Mouse (Mus musculus) forebrain, postnatal 0 days (tissue): ENCODE data around the gene Syt3. TPM values are rescaled to one million over a fixed set of nuclear protein-coding genes. Genes with fewer than 3 reads are reported as not detected.
A peak's percentile ranks its signal among the peaks of the same experiment; 100 is the strongest.

Experiments
- ATAC-seq: fragments of 200-750 bp; cut with Nextera tagmentation; 2 replicates; pipeline ENCODE4 v1.8.0; 2017; ENCODE audit warnings: mild to moderate bottlenecking, moderate library complexity
- DNase-seq: peaks from one replicate; pipeline ENCODE4 v3.0.0-alpha.2; 2015
- H3K27ac ChIP-seq: fragments of 300-500 bp; sonication (generic); 2 replicates; pipeline ENCODE4 v1.5.1; 2014; ENCODE audit warnings: low read depth, mild to moderate bottlenecking, antibody characterized with exemption, low read length, moderate library complexity, mixed read lengths
- H3K27me3 ChIP-seq: fragments of 300-500 bp; sonication (generic); 2 replicates; pipeline ENCODE4 v1.6.1; 2014; ENCODE audit warnings: mild to moderate bottlenecking, low read length, mixed read lengths; ENCODE audit not compliant: insufficient read depth
- H3K36me3 ChIP-seq: fragments of 300-500 bp; sonication (generic); 2 replicates; pipeline ENCODE4 v1.6.1; 2014; ENCODE audit warnings: mild to moderate bottlenecking, moderate library complexity; ENCODE audit not compliant: insufficient read depth
- H3K4me1 ChIP-seq: fragments of 300-500 bp; sonication (generic); 2 replicates; pipeline ENCODE4 v1.6.1; 2014; ENCODE audit warnings: antibody characterized with exemption; ENCODE audit not compliant: insufficient read depth
- H3K4me2 ChIP-seq: fragments of 300-500 bp; sonication (generic); 2 replicates; pipeline ENCODE4 v1.6.1; 2014; ENCODE audit warnings: low read depth, mild to moderate bottlenecking, moderate library complexity
- H3K4me3 ChIP-seq: fragments of 300-500 bp; sonication (generic); 2 replicates; pipeline ENCODE4 v1.5.1; 2014; ENCODE audit warnings: low read depth, low read length, mixed read lengths
- H3K9ac ChIP-seq: fragments of 300-500 bp; sonication (generic); 2 replicates; pipeline ENCODE4 v1.6.1; 2014; ENCODE audit warnings: mild to moderate bottlenecking
- H3K9me3 ChIP-seq: fragments of 300-500 bp; sonication (generic); 2 replicates; pipeline ENCODE4 v1.6.1; 2016; ENCODE audit warnings: low read length
- CTCF ChIP-seq: sonication (generic); IDR thresholded peaks from 2 replicates; pipeline ENCODE4 v1.5.1; 2016; ENCODE audit warnings: antibody characterized with exemption, control low read depth, low read depth
- WGBS: fragments of 180-500 bp; shearing (Covaris S2); extraction: QIAGEN DNeasy Blood & Tissue Kit; methylation state at CpG from one replicate; pipeline ENCODE4 v1.1.7; 2014; 5-methylcytosine and 5-hydroxymethylcytosine counted together
- polyA plus RNA-seq: library from polyadenylated mRNA; unstranded; fragments of >200 nt; fragmentation: Nextera tagmentation; extraction: Ambion mirVana; gene quantifications from 2 replicates; pipeline ENCODE4 v1.2.1, GENCODE M21; 2015
- total RNA-seq: library from RNA; depleted of rRNA; stranded (reverse); fragments of >200 nt; gene quantifications from 2 replicates; pipeline ENCODE4 v1.2.3, GENCODE M21; 2014

The Syt3 gene
- total and polyA plus RNA-seq, 2 experiments from 2014 or later: 55.0 to 77.2 TPM

DNA sequence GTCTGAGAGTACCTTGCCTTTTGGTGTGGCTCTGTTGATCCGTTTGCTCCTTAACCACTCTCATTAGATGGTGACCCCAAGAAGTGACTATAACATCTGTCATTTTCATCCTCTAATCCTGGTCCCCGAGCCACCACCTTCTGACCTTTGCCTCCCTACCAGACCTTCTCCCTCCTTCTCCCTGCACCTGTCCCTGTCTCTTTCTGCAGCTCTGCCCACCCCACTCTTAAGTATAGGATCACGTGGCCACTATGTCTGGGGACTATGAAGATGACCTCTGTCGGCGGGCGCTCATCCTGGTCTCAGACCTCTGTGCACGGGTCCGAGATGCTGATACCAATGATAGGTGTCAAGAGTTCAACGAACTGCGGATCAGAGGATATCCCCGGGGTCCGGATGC is 1.8 kb downstream of the Syt3 start, which contains the start of gene 1700008O03Rik:
TSS of gene 1700008O03Rik (minus strand) at position 101 of the 400 bp plus-strand sequence.
- peak within 1 kb of the TSS; percentile 83 for H3K9ac ChIP-seq
- H3K4me3 ChIP-seq: peak within 1 kb of the TSS; percentile 58
- no peak for TF ChIP-seq CTCF
- DNase-seq (no peak), ATAC-seq (no peak)
- H3K36me3 ChIP-seq: no peaks in the 10 kb centered on the region
- H3K27me3 ChIP-seq: no peaks in the 10 kb centered on the region
- no peaks in the 10 kb centered on the region for H3K9me3 ChIP-seq
- peaks cover 17% of the 10 kb centered on the region for H3K4me1 ChIP-seq
- H3K4me2 ChIP-seq: peak within 1 kb of the TSS; percentile 93
- WGBS: 82% methylated on average over 12 of the region's 12 CpGs
- H3K27ac ChIP-seq: peak within 1 kb of the TSS; percentile 92; the same call in 1 of the 2 replicates

DNA sequence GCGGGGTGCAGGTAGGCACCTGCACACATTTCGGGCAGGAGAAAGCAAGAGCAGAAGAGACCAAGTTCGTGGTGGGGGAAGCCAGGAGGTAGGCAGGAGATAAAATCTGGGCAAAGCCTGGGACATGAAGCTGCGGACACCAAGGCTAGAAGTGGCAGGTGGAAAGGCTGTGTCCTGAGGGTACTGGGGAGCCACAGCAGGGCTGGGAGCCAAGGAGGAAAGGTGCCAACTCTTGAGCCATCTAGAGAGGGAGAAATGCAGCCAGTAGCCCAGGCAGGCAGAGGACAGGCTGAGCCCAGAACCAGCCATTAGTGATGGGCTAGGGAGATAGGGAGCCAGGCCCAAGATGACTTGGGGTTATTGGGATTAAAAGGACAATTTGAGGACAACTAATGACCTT is 7.9 kb downstream of the Syt3 start:
- no peaks in the 10 kb centered on the region; the same call in 1 of the 2 replicates for H3K36me3 ChIP-seq
- no peaks in the 10 kb centered on the region for H3K9me3 ChIP-seq
- WGBS: 84% methylated on average over 4 of the region's 4 CpGs
- no peak overlapping the region for H3K4me3 ChIP-seq
- no peaks in the 10 kb centered on the region for H3K27me3 ChIP-seq
- no peaks in the 10 kb centered on the region for H3K4me1 ChIP-seq
- ATAC-seq (no peak), DNase-seq (no peak)
- H3K4me2 ChIP-seq: no peak overlapping the region
- TF ChIP-seq CTCF: no peak
- H3K9ac ChIP-seq: no peak overlapping the region
- no peak overlapping the region for H3K27ac ChIP-seq

DNA sequence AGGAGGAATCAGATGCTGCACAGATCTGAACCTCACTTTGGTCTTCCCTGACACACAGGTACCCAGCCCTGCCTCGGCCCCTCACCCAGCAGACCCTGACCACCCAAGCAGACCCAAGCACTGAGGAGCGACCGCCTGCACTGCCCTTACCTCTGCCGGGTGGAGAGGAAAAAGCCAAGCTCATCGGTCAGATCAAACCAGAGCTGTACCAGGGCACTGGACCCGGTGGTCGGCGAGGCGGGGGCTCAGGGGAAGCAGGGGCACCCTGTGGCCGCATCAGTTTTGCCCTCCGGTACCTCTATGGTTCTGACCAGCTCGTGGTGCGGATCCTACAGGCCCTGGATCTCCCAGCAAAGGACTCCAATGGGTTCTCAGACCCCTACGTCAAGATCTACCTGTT is 8.4 kb downstream of the Syt3 start:
- ATAC-seq: no peak
- Histone ChIP-seq H3K4me2 (no peak overlapping the region), H3K4me1 (no peaks in the 10 kb centered on the region), H3K4me3 (no peak overlapping the region), H3K9me3 (no peaks in the 10 kb centered on the region), H3K36me3 (no peaks in the 10 kb centered on the region; the same call in 1 of the 2 replicates), H3K9ac (no peak overlapping the region), H3K27ac (no peak overlapping the region), H3K27me3 (no peaks in the 10 kb centered on the region)
- DNase-seq: no peak
- no peak for TF ChIP-seq CTCF
- 87% methylated on average over 14 of the region's 14 CpGs for WGBS

DNA sequence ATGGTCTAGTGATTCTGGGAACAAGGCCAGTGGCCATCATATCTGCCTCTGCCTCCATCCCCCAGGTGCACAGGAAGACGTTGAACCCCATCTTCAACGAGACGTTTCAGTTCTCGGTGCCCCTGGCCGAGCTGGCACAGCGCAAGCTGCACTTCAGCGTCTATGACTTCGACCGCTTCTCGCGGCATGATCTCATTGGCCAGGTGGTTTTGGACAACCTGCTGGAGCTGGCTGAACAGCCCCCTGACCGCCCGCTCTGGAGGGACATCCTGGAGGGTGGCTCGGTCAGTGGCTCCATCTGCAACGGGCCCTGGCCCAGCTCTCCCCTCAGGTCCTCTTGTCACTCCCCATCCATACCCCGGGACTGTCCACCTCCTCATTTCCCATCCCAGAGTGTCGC is 9.4 kb downstream of the Syt3 start:
- 94% methylated on average over 17 of the region's 17 CpGs for WGBS
- H3K4me1 ChIP-seq: no peaks in the 10 kb centered on the region
- DNase-seq (no peak), ATAC-seq (no peak)
- H3K9me3 ChIP-seq: no peaks in the 10 kb centered on the region
- H3K27me3 ChIP-seq: no peaks in the 10 kb centered on the region
- H3K4me3 ChIP-seq: no peak overlapping the region
- no peak overlapping the region for H3K27ac ChIP-seq
- no peaks in the 10 kb centered on the region; the same call in 1 of the 2 replicates for H3K36me3 ChIP-seq
- TF ChIP-seq CTCF: no peak
- H3K9ac ChIP-seq: no peak overlapping the region
- no peak overlapping the region for H3K4me2 ChIP-seq

DNA sequence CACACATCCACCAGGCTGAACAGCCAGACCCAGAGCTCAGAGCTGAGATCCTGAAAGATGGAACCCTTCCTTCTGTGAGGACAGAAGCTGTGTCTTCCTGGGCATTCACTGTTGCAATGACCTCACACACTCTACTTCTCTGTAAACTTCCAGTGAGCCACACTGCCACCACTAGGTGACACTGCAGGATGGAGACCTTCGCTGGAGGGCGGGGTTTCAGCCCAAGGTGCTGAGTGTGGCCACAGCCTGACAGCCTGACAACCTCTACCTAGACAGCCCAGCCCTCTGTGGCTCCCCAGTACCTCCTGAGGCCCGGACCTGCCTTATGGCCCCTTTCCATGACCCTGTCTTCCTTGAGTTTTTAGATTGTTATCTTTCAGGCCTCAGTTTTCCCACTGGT is 14.7 kb downstream of the Syt3 start:
- Histone ChIP-seq H3K36me3 (no peaks in the 10 kb centered on the region; the same call in 1 of the 2 replicates), H3K9me3 (no peaks in the 10 kb centered on the region), H3K27ac (no peak overlapping the region), H3K27me3 (no peaks in the 10 kb centered on the region), H3K4me2 (no peak overlapping the region), H3K4me1 (no peaks in the 10 kb centered on the region), H3K4me3 (no peak overlapping the region), H3K9ac (no peak overlapping the region)
- DNase-seq: peak; percentile 63
- peak; percentile 82 for TF ChIP-seq CTCF
- ATAC-seq: peak; percentile 71
- WGBS: 11% methylated on average over 3 of the region's 3 CpGs

DNA sequence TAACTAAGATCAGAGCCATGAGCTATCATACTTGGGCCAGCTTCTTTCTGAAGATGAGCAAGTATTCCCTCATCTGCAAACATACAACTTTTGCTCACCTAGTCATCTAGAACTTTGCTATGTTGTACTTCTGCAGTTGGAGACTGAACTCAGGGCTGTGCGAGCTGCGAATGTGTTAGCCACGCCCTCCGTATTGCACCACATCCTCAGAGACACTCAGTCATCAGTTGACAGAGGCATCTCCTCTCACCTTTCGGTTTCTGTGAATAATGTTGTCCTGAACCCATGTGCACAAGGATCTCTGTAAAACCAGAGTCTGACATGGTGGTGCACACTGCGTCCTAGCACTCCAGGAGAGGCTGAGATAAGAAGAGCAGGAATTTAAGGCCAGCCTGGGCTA is 17.8 kb downstream of the Syt3 start:
- Histone ChIP-seq H3K27ac (no peak overlapping the region), H3K4me3 (no peak overlapping the region), H3K4me2 (no peak overlapping the region), H3K4me1 (no peaks in the 10 kb centered on the region), H3K9ac (no peak overlapping the region), H3K27me3 (no peaks in the 10 kb centered on the region), H3K9me3 (no peaks in the 10 kb centered on the region), H3K36me3 (no peaks in the 10 kb centered on the region)
- DNase-seq (no peak), ATAC-seq (no peak)
- 88% methylated on average over 6 of the region's 6 CpGs for WGBS
- no peak for TF ChIP-seq CTCF

DNA sequence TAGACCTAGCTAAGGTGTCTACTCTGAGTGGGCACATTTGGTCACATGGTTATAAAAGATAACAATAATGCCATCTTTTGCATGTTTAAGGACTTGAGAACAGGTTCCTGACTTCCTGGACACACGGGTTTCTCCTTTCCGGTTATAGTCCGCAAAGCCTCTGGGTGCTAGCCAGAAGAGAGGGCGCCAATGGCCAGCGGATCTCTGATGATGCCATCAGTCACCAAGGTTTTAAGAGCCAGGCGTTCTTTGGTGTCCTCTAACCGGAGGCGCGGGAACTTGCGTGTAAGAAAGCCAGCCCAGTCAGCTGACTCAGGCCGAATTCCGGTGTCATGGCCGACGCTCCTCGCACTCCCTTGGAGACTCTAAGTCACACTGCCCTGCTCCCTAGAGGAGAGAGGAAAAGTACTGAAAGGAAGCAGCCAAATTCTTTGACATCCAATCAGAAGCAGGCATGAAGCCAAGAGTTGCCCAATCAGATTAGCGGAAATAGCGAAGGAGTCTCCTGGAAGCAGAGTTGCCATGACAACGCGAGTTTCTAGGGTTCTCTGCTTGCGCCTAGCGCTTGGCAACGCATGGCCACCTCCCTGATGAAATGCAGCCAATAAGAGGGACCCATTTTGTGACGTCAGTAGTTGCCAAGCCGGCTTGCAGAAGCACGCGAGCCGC is 21.6 kb downstream of the Syt3 start:
- Histone ChIP-seq H3K4me3 (peak overlapping the region; percentile 39), H3K4me1 (no peaks in the 10 kb centered on the region), H3K36me3 (no peaks in the 10 kb centered on the region), H3K9ac (peak overlapping the region; percentile 45), H3K4me2 (peak overlapping the region; percentile 62), H3K27me3 (no peaks in the 10 kb centered on the region), H3K27ac (peak overlapping the region; percentile 80), H3K9me3 (no peaks in the 10 kb centered on the region)
- ATAC-seq (peak; percentile 97), DNase-seq (peak; percentile 100)
- TF ChIP-seq CTCF: peak; percentile 63
- WGBS: 2% methylated on average over 27 of the region's 27 CpGs
